Mouse (Mus musculus): ENCODE measurements at regions not wholly inside any gene's neighbourhood (a gene's known extent, or its start where the extent isn't known, plus 50 kb on each side); places are given as distances from the start of the nearest gene placed in this dataset.

GRCm38 (mm10) chr17:88858666-88859065 is 66.9 kb upstream of the Lhcgr start:
- TF ChIP-seq EP300 (IDR thresholded peaks at IDR 0.05; ENCODE audit: low read depth) (no peak), CTCF (IDR thresholded peaks at IDR 0.05; ENCODE audit: low read depth) (no peak)
- Histone ChIP-seq H3K9me3 (replicated peaks; ENCODE audit: control insufficient read depth, low read length) (no peaks in the 10 kb centered on the region), H3K4me3 (ENCODE audit: low read depth, low read length) (no peak overlapping the region), H3K4me1 (ENCODE audit: control insufficient read depth, insufficient read depth) (no peaks in the 10 kb centered on the region), H3K27ac (ENCODE audit: low read depth) (peak overlapping the region; percentile 56; the same call in 1 of the 2 replicates), H3K27me3 (ENCODE audit: control insufficient read depth, insufficient read depth, low read length) (no peaks in the 10 kb centered on the region), H3K9ac (replicated peaks; ENCODE audit: low read depth, low read length) (no peak overlapping the region), H3K4me2 (ENCODE audit: low read depth, low read length) (no peak overlapping the region), H3K36me3 (replicated peaks; ENCODE audit: control insufficient read depth, insufficient read depth, low read length) (no peaks in the 10 kb centered on the region)
- ATAC-seq (ENCODE audit: insufficient read depth, low read depth) (no peak), DNase-seq (ENCODE audit: low spot score) (no peak)
- 40% methylated on average over 4 of the region's 4 CpGs for WGBS

GRCm38 (mm10) chr17:88847255-88847654 is 55.5 kb upstream of the Lhcgr start:
- Histone ChIP-seq H3K27ac (ENCODE audit: low read depth) (no peak overlapping the region), H3K4me3 (ENCODE audit: low read depth, low read length) (no peak overlapping the region), H3K4me2 (ENCODE audit: low read depth, low read length) (no peak overlapping the region), H3K9me3 (replicated peaks; ENCODE audit: control insufficient read depth, low read length) (no peaks in the 10 kb centered on the region), H3K36me3 (replicated peaks; ENCODE audit: control insufficient read depth, insufficient read depth, low read length) (no peaks in the 10 kb centered on the region), H3K27me3 (ENCODE audit: control insufficient read depth, insufficient read depth, low read length) (no peaks in the 10 kb centered on the region), H3K9ac (replicated peaks; ENCODE audit: low read depth, low read length) (no peak overlapping the region), H3K4me1 (ENCODE audit: control insufficient read depth, insufficient read depth) (no peaks in the 10 kb centered on the region)
- ATAC-seq (ENCODE audit: insufficient read depth, low read depth) (no peak), DNase-seq (ENCODE audit: low spot score) (no peak)
- TF ChIP-seq EP300 (IDR thresholded peaks at IDR 0.05; ENCODE audit: low read depth), result no peak
- TF ChIP-seq CTCF (IDR thresholded peaks at IDR 0.05; ENCODE audit: low read depth), result no peak
- whole genome bisulfite sequencing, result 51% methylated on average over 2 of the region's 2 CpGs

- no peak for TF ChIP-seq EP300 (IDR thresholded peaks at IDR 0.05; ENCODE audit: low read depth)
- Histone ChIP-seq H3K4me3 (ENCODE audit: low read depth, low read length) (no peak overlapping the region), H3K9ac (replicated peaks; ENCODE audit: low read depth, low read length) (no peak overlapping the region), H3K27me3 (ENCODE audit: control insufficient read depth, insufficient read depth, low read length) (no peaks in the 10 kb centered on the region), H3K4me1 (ENCODE audit: control insufficient read depth, insufficient read depth) (no peaks in the 10 kb centered on the region), H3K9me3 (replicated peaks; ENCODE audit: control insufficient read depth, low read length) (no peaks in the 10 kb centered on the region), H3K4me2 (ENCODE audit: low read depth, low read length) (no peak overlapping the region), H3K27ac (ENCODE audit: low read depth) (no peak overlapping the region), H3K36me3 (replicated peaks; ENCODE audit: control insufficient read depth, insufficient read depth, low read length) (no peaks in the 10 kb centered on the region)
- ATAC-seq (ENCODE audit: insufficient read depth, low read depth), result no peak
- WGBS, result 78% methylated on average over 7 of the region's 7 CpGs
- no peak for DNase-seq (ENCODE audit: low spot score)
Measured at GRCm38 (mm10) chr17:88845278-88845677, 53.5 kb upstream of the Lhcgr start.

Data from heart, postnatal 0 days (tissue).